Mouse (Mus musculus) heart, embryonic 10.5 days (tissue): ENCODE data around the gene Tcf3. TPM values are rescaled to one million over a fixed set of nuclear protein-coding genes. Genes with fewer than 3 reads are reported as not detected.

Experiments used
- DNase-seq: peaks from one replicate; pipeline ENCODE4 v3.0.0-alpha.2; 2017; ENCODE audit warnings: low spot score
- H3K27ac ChIP-seq: fragments of 300-500 bp; sonication (generic); 2 replicates; pipeline ENCODE4 v1.5.1; 2016; ENCODE audit warnings: mild to moderate bottlenecking
- H3K27me3 ChIP-seq: fragments of 300-500 bp; sonication (generic); 2 replicates; pipeline ENCODE4 v1.6.1; 2016; ENCODE audit warnings: mild to moderate bottlenecking; ENCODE audit not compliant: poor library complexity, insufficient read depth, severe bottlenecking
- H3K36me3 ChIP-seq: fragments of 300-500 bp; sonication (generic); 2 replicates; pipeline ENCODE4 v1.6.1; 2016; ENCODE audit warnings: mild to moderate bottlenecking, moderate library complexity
- H3K4me1 ChIP-seq: fragments of 300-500 bp; sonication (generic); 2 replicates; pipeline ENCODE4 v1.6.1; 2016; ENCODE audit warnings: mild to moderate bottlenecking
- H3K4me3 ChIP-seq: fragments of 300-500 bp; sonication (generic); 2 replicates; pipeline ENCODE4 v1.5.1; 2016; ENCODE audit warnings: mild to moderate bottlenecking, moderate library complexity
- H3K9me3 ChIP-seq: fragments of 300-500 bp; sonication (generic); 2 replicates; pipeline ENCODE4 v1.6.1; 2016; ENCODE audit warnings: mild to moderate bottlenecking, moderate library complexity
- WGBS: fragments of 180-500 bp; shearing (Covaris S2); methylation state at CpG from one replicate; pipeline ENCODE4 v1.1.7; 2016; 5-methylcytosine and 5-hydroxymethylcytosine counted together
- polyA plus RNA-seq: library from polyadenylated mRNA; unstranded; fragments of >200 nt; fragmentation: Nextera tagmentation; extraction: Ambion mirVana; gene quantifications from 2 replicates; pipeline ENCODE4 v1.2.1, GENCODE M21; 2016

The Tcf3 gene
- polyA plus RNA-seq, 1 experiment from 2014 or later, result 140 TPM

GRCm38 (mm10) chr10:80453601-80454000 lies 20.2 kb upstream of the Tcf3 start:
- peak overlapping the region; percentile 57; the same call in 1 of the 2 replicates for H3K27ac ChIP-seq
- peaks cover 33% of the 10 kb centered on the region for H3K4me1 ChIP-seq
- 38% methylated on average over 10 of the region's 10 CpGs for WGBS
- no peak overlapping the region for H3K4me3 ChIP-seq
- H3K9me3 ChIP-seq, result no peaks in the 10 kb centered on the region
- peak; percentile 89 for DNase-seq
- H3K36me3 ChIP-seq, result no peaks in the 10 kb centered on the region
- peaks cover 29% of the 10 kb centered on the region; the same call in 1 of the 2 replicates for H3K27me3 ChIP-seq

GRCm38 (mm10) chr10:80450599-80450998 lies 17.2 kb upstream of the Tcf3 start:
- peaks cover 49% of the 10 kb centered on the region for H3K27me3 ChIP-seq
- no peaks in the 10 kb centered on the region for H3K36me3 ChIP-seq
- peaks cover 33% of the 10 kb centered on the region for H3K4me1 ChIP-seq
- peak; percentile 94 for DNase-seq
- H3K4me3 ChIP-seq, result 0 out of 2 replicates have a peak overlapping the region, but pooled peaks have one; percentile 22
- 7% methylated on average over 6 of the region's 6 CpGs for WGBS
- H3K27ac ChIP-seq, result peak overlapping the region; percentile 23; the same call in 1 of the 2 replicates
- H3K9me3 ChIP-seq, result no peaks in the 10 kb centered on the region

DNA sequence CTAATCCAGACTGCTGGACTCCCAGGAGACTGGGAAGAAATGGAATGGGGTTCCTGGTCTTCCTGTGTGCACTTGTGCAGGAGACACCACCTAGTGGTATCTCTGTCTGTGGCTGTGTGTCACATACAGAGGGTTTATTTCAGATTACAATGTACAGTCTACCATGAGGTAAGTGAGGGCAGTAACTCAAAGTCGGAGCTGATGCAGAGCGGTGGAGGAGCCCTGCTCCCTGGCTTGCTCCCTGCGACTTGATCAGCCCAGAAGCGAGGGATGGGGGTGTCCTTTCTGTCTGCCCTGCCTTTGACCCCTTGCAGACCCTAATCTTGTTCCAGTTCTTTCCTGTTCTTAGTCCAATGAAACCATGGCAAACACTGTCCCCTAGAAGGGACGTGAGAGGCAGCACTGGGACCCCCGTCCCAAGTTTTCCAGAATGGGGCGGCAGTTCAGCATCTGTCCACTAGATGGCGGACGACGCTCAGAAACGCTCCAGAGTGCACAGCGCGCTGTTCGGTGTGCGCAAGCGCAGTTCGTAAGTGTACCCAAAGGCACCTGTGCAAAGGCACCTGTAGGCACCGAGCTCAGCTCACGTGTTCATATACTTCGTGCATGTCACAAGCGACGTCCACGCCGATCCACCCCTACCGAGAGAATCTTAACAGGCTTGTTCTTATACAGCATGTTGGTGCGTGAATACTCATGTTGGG lies 12.6 kb upstream of the Tcf3 start:
- WGBS, result 7% methylated on average over 26 of the region's 26 CpGs
- Histone ChIP-seq H3K4me3 (peak overlapping the region; percentile 35), H3K27ac (no peak overlapping the region), H3K4me1 (peaks cover 26% of the 10 kb centered on the region), H3K9me3 (no peaks in the 10 kb centered on the region), H3K27me3 (peaks cover 44% of the 10 kb centered on the region), H3K36me3 (no peaks in the 10 kb centered on the region)
- no peak for DNase-seq

GRCm38 (mm10) chr10:80445052-80445451 lies 11.6 kb upstream of the Tcf3 start:
- peaks cover 44% of the 10 kb centered on the region for H3K27me3 ChIP-seq

GRCm38 (mm10) chr10:80444339-80445045 lies 11.0 kb upstream of the Tcf3 start:
- Histone ChIP-seq H3K4me3 (no peak overlapping the region), H3K27ac (no peak overlapping the region), H3K9me3 (no peaks in the 10 kb centered on the region), H3K36me3 (no peaks in the 10 kb centered on the region), H3K4me1 (peaks cover 20% of the 10 kb centered on the region), H3K27me3 (peaks cover 44% of the 10 kb centered on the region)
- DNase-seq, result no peak
- 45% methylated on average over 5 of the region's 5 CpGs for WGBS

More at GRCm38 (mm10) chr10:80445052-80445451, 11.6 kb upstream of the Tcf3 start:
- H3K27ac ChIP-seq, result no peak overlapping the region
- H3K4me1 ChIP-seq, result peaks cover 20% of the 10 kb centered on the region
- 18% methylated on average over 1 of the region's 1 CpGs for WGBS
- no peak for DNase-seq
- H3K4me3 ChIP-seq, result no peak overlapping the region
- H3K36me3 ChIP-seq, result no peaks in the 10 kb centered on the region
- H3K9me3 ChIP-seq, result no peaks in the 10 kb centered on the region

DNA sequence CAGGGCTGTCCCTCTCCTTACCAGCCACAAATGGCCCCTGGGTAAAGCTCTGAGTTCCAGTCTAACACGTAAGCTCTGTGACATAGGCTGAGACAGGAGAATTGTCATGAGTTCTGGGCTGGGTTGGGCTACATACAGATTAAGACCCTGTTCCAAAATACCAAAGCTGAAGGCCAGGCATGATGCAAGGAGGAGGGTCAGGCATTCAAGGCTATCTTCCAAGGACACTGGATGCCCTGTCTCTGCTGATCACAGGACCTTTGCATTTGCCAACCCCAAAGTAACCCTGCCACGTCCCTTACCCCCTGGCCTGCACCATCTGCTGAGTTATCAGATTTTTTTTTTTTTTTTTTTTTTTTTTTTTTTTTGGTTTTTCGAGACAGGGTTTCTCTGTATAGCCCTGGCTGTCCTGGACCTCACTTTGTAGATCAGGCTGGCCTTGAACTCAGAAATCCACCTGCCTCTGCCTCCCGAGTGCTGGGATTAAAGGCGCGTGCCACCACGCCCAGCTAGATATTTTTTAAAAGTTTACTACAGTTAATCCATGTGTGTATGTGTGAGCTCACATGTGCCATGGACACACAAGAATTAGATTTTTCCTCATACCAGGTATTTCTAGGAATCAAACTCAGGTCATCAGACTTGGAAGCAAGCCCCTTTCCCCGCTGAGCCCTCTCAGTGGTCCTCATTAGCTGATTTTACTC lies 10.3 kb upstream of the Tcf3 start:
- no peak for DNase-seq
- no peak overlapping the region for H3K4me3 ChIP-seq
- H3K9me3 ChIP-seq, result no peaks in the 10 kb centered on the region
- no peak overlapping the region for H3K27ac ChIP-seq
- H3K27me3 ChIP-seq, result peaks cover 38% of the 10 kb centered on the region
- H3K4me1 ChIP-seq, result peaks cover 14% of the 10 kb centered on the region
- no peaks in the 10 kb centered on the region for H3K36me3 ChIP-seq
- WGBS, result 78% methylated on average over 8 of the region's 8 CpGs

DNA sequence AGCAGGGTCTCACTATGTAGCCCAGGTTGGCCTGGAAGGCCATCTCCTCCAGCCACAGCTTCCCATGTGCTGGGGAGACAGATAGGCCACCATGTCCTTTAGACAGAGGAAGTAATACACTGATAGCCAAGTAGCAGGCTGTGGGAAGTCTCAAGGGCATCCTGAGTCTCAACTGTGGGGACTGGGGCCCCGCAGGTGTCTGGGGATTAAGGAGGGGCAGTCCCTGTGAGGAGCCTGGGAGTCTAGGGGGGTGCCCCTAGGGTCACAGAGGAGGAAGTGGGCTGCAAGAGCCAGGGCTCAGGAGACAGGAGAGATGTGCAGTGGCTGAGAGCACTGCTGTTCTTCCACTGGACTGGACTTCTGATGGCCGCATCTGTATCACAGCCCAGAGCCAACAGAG lies 9.5 kb upstream of the Tcf3 start:
- Histone ChIP-seq H3K4me3 (no peak overlapping the region), H3K9me3 (no peaks in the 10 kb centered on the region), H3K27me3 (peaks cover 34% of the 10 kb centered on the region), H3K27ac (peak overlapping the region; percentile 17; the same call in 1 of the 2 replicates), H3K36me3 (no peaks in the 10 kb centered on the region), H3K4me1 (peaks cover 7% of the 10 kb centered on the region)
- 39% methylated on average over 2 of the region's 2 CpGs for WGBS
- no peak for DNase-seq

DNA sequence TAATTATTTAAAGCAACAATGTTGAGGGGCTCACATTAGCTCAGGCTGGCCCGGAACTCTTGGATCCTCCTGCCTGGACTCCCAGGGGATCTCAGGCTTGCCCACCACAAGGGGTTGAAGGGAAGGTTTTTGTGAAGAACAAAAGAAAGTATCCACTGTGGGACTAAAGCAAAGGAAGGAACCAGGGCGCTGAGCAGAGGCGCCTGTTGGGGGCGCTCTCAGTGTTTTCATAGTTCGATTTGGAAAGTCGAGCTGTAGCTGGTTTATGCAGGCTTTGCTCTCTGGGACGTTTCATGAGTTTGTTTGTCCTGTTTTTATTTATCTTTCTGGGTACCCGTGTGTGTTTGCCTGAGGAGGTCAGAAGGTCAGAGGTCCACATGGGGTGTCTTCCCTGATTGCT lies 8.2 kb upstream of the Tcf3 start:
- H3K4me1 ChIP-seq, result peaks cover 8% of the 10 kb centered on the region
- WGBS, result 56% methylated on average over 8 of the region's 8 CpGs
- no peaks in the 10 kb centered on the region for H3K36me3 ChIP-seq
- no peak overlapping the region for H3K27ac ChIP-seq
- peaks cover 28% of the 10 kb centered on the region for H3K27me3 ChIP-seq
- no peak for DNase-seq
- H3K9me3 ChIP-seq, result no peaks in the 10 kb centered on the region
- no peak overlapping the region for H3K4me3 ChIP-seq

DNA sequence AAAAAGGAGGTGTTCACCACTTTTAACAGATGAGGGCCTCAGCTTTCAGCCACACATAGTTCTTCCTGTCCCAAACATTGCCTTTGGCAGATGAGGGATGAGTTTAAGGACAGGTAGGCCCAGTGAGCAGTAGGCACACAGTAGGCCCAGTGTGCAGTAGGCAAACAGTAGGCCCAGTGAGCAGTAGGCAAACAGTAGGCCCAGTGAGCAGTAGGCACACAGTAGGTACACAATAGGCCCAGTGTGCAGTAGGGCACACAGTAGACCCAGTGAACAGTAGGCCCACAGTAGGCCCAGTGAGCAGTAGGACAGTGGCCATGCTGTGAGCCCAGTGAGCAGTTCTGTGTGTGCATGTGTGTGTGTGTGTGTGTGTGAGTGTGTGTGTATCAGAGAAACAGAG lies 6.6 kb upstream of the Tcf3 start:
- DNase-seq, result no peak
- H3K9me3 ChIP-seq, result no peaks in the 10 kb centered on the region
- H3K4me3 ChIP-seq, result no peak overlapping the region
- no peaks in the 10 kb centered on the region for H3K36me3 ChIP-seq
- H3K4me1 ChIP-seq, result peaks cover 18% of the 10 kb centered on the region
- H3K27me3 ChIP-seq, result peaks cover 19% of the 10 kb centered on the region
- H3K27ac ChIP-seq, result no peak overlapping the region

DNA sequence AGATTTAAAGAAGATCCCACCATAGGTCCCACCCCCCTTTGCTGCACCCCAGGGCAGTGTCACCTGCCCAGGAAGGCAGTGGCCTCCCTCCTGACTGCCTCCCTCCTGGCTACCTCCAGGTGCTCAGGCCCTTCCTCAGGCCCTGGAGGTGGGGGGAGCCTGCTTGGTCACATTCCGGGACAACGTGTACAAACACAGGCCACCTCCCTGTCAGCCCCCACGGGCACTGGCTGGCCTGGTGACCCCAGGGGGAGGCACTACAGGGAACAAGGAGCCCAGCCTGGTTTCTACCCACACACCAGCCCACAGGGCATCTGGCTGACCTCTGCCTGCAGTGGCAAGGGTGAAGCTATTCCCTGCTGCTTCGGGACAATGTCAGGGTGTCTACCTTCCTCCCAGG lies 4.5 kb upstream of the Tcf3 start:
- DNase-seq, result no peak
- 68% methylated on average over 4 of the region's 4 CpGs for WGBS

DNA sequence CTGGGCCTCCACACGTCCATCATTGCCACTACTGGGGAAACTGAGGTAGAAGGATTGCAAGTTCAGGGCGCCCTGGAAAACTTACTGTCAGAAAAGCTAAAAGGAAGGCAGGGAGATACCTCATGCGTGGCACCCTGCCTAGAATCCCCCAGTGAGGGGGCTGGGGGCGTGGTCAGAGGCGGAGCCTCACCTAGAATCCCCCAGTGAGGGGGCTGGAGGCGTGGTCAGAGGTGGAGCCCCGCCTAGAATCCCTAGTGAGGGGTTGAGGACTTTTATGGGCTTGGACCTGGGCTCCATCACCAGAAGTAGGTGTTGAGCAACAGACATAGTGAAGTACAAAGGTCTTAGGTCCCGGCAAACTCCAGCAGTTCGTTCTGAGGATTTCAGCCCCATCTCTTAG lies 2.8 kb upstream of the Tcf3 start:
- H3K4me1 ChIP-seq, result peaks cover 27% of the 10 kb centered on the region
- H3K27ac ChIP-seq, result peak overlapping the region; percentile 98
- 11% methylated on average over 9 of the region's 9 CpGs for WGBS
- no peak overlapping the region for H3K4me3 ChIP-seq
- H3K27me3 ChIP-seq, result peaks cover 8% of the 10 kb centered on the region
- no peak for DNase-seq
- no peaks in the 10 kb centered on the region for H3K9me3 ChIP-seq
- H3K36me3 ChIP-seq, result 0 out of 2 replicates have a peak, but pooled peaks cover under 1% of the 10 kb centered on the region

More for the DNA sequence above, 4.5 kb upstream of the Tcf3 start:
- peaks cover 17% of the 10 kb centered on the region for H3K4me1 ChIP-seq
- peaks cover 8% of the 10 kb centered on the region for H3K27me3 ChIP-seq
- H3K27ac ChIP-seq, result no peak overlapping the region
- H3K4me3 ChIP-seq, result no peak overlapping the region
- H3K36me3 ChIP-seq, result no peaks in the 10 kb centered on the region
- H3K9me3 ChIP-seq, result no peaks in the 10 kb centered on the region

DNA sequence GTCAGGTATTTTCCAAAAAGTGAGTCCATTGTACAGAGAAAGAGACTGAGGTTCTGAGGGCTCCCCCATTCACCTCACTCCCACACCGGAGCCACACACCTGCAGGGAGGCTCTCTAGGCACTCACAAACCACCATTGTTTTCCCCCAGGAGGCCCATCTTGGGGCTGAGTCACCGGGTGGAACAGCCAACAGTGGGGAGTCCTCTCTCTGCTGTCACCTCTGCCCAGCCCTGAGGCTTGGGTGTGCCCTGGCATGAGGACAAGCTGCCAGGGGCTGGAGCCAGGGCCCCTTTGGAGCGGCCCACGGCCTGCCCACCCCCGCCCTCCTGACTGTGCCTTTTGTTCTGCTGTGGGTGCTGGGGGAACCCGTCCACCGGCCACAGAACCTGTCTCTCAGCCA lies 2.3 kb upstream of the Tcf3 start:
- H3K36me3 ChIP-seq, result peaks cover 5% of the 10 kb centered on the region; the same call in 1 of the 2 replicates
- peaks cover 8% of the 10 kb centered on the region for H3K27me3 ChIP-seq
- no peak overlapping the region for H3K4me3 ChIP-seq
- peak overlapping the region; percentile 98 for H3K27ac ChIP-seq
- H3K4me1 ChIP-seq, result peaks cover 33% of the 10 kb centered on the region
- no peak for DNase-seq
- no peaks in the 10 kb centered on the region for H3K9me3 ChIP-seq
- 47% methylated on average over 7 of the region's 7 CpGs for WGBS

DNA sequence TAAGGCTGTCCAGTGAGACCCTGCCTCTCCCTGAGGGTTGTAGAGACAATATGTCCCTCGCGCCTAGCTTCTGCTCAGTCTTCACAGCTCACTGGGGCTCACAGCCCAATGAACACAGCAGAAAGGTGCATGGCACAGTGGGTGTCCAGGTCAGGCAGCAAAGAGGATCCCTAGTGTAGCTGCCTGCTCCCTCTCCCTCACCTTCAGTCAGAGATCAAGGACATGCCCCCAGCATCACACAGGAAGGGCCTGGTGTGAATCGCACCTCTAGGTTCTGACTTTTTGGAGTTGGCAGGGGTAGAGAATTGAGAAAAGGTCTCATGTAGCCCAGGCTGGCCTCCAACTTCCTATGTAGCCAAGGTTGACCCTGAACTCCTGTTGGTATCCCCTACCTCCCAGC lies 1.4 kb upstream of the Tcf3 start:
- Histone ChIP-seq H3K4me3 (peak overlapping the region; percentile 98; the same call in 1 of the 2 replicates), H3K27ac (peak overlapping the region; percentile 98; the same call in 1 of the 2 replicates)
- 84% methylated on average over 3 of the region's 3 CpGs for whole genome bisulfite sequencing

More for the DNA sequence above, 1.4 kb upstream of the Tcf3 start:
- Histone ChIP-seq H3K9me3 (no peaks in the 10 kb centered on the region), H3K36me3 (peaks cover 15% of the 10 kb centered on the region), H3K27me3 (peaks cover 8% of the 10 kb centered on the region; the same call in 1 of the 2 replicates), H3K4me1 (peaks cover 36% of the 10 kb centered on the region)
- DNase-seq, result no peak
